Mouse (Mus musculus) forebrain, postnatal 0 days (tissue): Measurements from ENCODE around the gene Xylt1. TPM values are rescaled to one million over a fixed set of nuclear protein-coding genes. Genes with fewer than 3 reads are reported as not detected.
A peak's percentile ranks its signal among the peaks of the same experiment; 100 is the strongest.

ENCODE experiments used
- ATAC-seq: fragments of 200-750 bp; cut with Nextera tagmentation; 2 replicates; pipeline ENCODE4 v1.8.0; 2017; ENCODE audit warnings: mild to moderate bottlenecking, moderate library complexity
- DNase-seq: peaks from one replicate; pipeline ENCODE4 v3.0.0-alpha.2; 2015
- H3K27ac ChIP-seq: fragments of 300-500 bp; sonication (generic); 2 replicates; pipeline ENCODE4 v1.5.1; 2014; ENCODE audit warnings: low read depth, mild to moderate bottlenecking, antibody characterized with exemption, low read length, moderate library complexity, mixed read lengths
- H3K27me3 ChIP-seq: fragments of 300-500 bp; sonication (generic); 2 replicates; pipeline ENCODE4 v1.6.1; 2014; ENCODE audit warnings: mild to moderate bottlenecking, low read length, mixed read lengths; ENCODE audit not compliant: insufficient read depth
- H3K36me3 ChIP-seq: fragments of 300-500 bp; sonication (generic); 2 replicates; pipeline ENCODE4 v1.6.1; 2014; ENCODE audit warnings: mild to moderate bottlenecking, moderate library complexity; ENCODE audit not compliant: insufficient read depth
- H3K4me1 ChIP-seq: fragments of 300-500 bp; sonication (generic); 2 replicates; pipeline ENCODE4 v1.6.1; 2014; ENCODE audit warnings: antibody characterized with exemption; ENCODE audit not compliant: insufficient read depth
- H3K4me2 ChIP-seq: fragments of 300-500 bp; sonication (generic); 2 replicates; pipeline ENCODE4 v1.6.1; 2014; ENCODE audit warnings: low read depth, mild to moderate bottlenecking, moderate library complexity
- H3K4me3 ChIP-seq: fragments of 300-500 bp; sonication (generic); 2 replicates; pipeline ENCODE4 v1.5.1; 2014; ENCODE audit warnings: low read depth, low read length, mixed read lengths
- H3K9ac ChIP-seq: fragments of 300-500 bp; sonication (generic); 2 replicates; pipeline ENCODE4 v1.6.1; 2014; ENCODE audit warnings: mild to moderate bottlenecking
- H3K9me3 ChIP-seq: fragments of 300-500 bp; sonication (generic); 2 replicates; pipeline ENCODE4 v1.6.1; 2016; ENCODE audit warnings: low read length
- CTCF ChIP-seq: sonication (generic); IDR thresholded peaks from 2 replicates; pipeline ENCODE4 v1.5.1; 2016; ENCODE audit warnings: antibody characterized with exemption, control low read depth, low read depth
- whole genome bisulfite sequencing: fragments of 180-500 bp; shearing (Covaris S2); extraction: QIAGEN DNeasy Blood & Tissue Kit; methylation state at CpG from one replicate; pipeline ENCODE4 v1.1.7; 2014; 5-methylcytosine and 5-hydroxymethylcytosine counted together
- polyA plus RNA-seq: library from polyadenylated mRNA; unstranded; fragments of >200 nt; fragmentation: Nextera tagmentation; extraction: Ambion mirVana; gene quantifications from 2 replicates; pipeline ENCODE4 v1.2.1, GENCODE M21; 2015
- total RNA-seq: library from RNA; depleted of rRNA; stranded (reverse); fragments of >200 nt; gene quantifications from 2 replicates; pipeline ENCODE4 v1.2.3, GENCODE M21; 2014; rRNA removed

The Xylt1 gene
- total RNA-seq (11.7 and 14.0 TPM in 2 replicates), polyA plus RNA-seq (1.4 and 2.6 TPM in 2 replicates)

- H3K9me3 ChIP-seq: no peaks in the 10 kb centered on the region
- H3K27me3 ChIP-seq: no peaks in the 10 kb centered on the region
- H3K36me3 ChIP-seq: no peaks in the 10 kb centered on the region
- H3K4me1 ChIP-seq: peaks cover 13% of the 10 kb centered on the region; the same call in 1 of the 2 replicates
- under 1% methylated on average over 51 of the region's 69 CpGs for WGBS
- ATAC-seq: peak; percentile 90
- peak within 1 kb of the TSS; percentile 83 for H3K27ac ChIP-seq
- peak; percentile 85 for DNase-seq
- H3K9ac ChIP-seq: peak within 1 kb of the TSS; percentile 80
- H3K4me3 ChIP-seq: peak within 1 kb of the TSS; percentile 82
- TF ChIP-seq CTCF: no peak
- H3K4me2 ChIP-seq: peak within 1 kb of the TSS; percentile 90
Measured at GRCm38 (mm10) chr7:117380418-117381187, at the start of gene Xylt1. Xylt1 (plus strand) TSS chr7:117380979.

- no peak for ATAC-seq
- Histone ChIP-seq H3K36me3 (no peaks in the 10 kb centered on the region), H3K9me3 (no peaks in the 10 kb centered on the region), H3K27me3 (no peaks in the 10 kb centered on the region), H3K4me1 (no peaks in the 10 kb centered on the region), H3K4me2 (no peak overlapping the region), H3K4me3 (no peak overlapping the region), H3K27ac (no peak overlapping the region), H3K9ac (no peak overlapping the region)
- no peak for TF ChIP-seq CTCF
- no peak for DNase-seq
- WGBS: 79% methylated on average over 5 of the region's 5 CpGs
Measured at GRCm38 (mm10) chr7:117333936-117334335, 46.8 kb upstream of the Xylt1 start.

GRCm38 (mm10) chr7:117356316-117356715, 24.5 kb upstream of the Xylt1 start:
- 22% methylated on average over 2 of the region's 2 CpGs for WGBS
- ATAC-seq: no peak

GRCm38 (mm10) chr7:117357425-117358194, 23.2 kb upstream of the Xylt1 start:
- Histone ChIP-seq H3K9ac (no peak overlapping the region), H3K9me3 (no peaks in the 10 kb centered on the region), H3K36me3 (no peaks in the 10 kb centered on the region), H3K27ac (no peak overlapping the region), H3K4me1 (no peaks in the 10 kb centered on the region), H3K4me3 (no peak overlapping the region), H3K4me2 (no peak overlapping the region), H3K27me3 (no peaks in the 10 kb centered on the region)
- no peak for DNase-seq
- WGBS: 66% methylated on average over 6 of the region's 6 CpGs
- no peak for TF ChIP-seq CTCF
- no peak for ATAC-seq

More at GRCm38 (mm10) chr7:117356316-117356715, 24.5 kb upstream of the Xylt1 start:
- Histone ChIP-seq H3K4me2 (no peak overlapping the region), H3K4me1 (no peaks in the 10 kb centered on the region), H3K27ac (no peak overlapping the region), H3K27me3 (no peaks in the 10 kb centered on the region), H3K36me3 (no peaks in the 10 kb centered on the region), H3K9me3 (no peaks in the 10 kb centered on the region), H3K9ac (no peak overlapping the region), H3K4me3 (no peak overlapping the region)
- TF ChIP-seq CTCF: no peak
- DNase-seq: no peak

GRCm38 (mm10) chr7:117361281-117361680, 19.5 kb upstream of the Xylt1 start:
- H3K27ac ChIP-seq: no peak overlapping the region
- H3K4me2 ChIP-seq: no peak overlapping the region
- H3K9ac ChIP-seq: no peak overlapping the region
- no peak for DNase-seq
- no peaks in the 10 kb centered on the region for H3K27me3 ChIP-seq
- TF ChIP-seq CTCF: no peak
- no peaks in the 10 kb centered on the region for H3K9me3 ChIP-seq
- ATAC-seq: no peak
- H3K4me1 ChIP-seq: no peaks in the 10 kb centered on the region
- 94% methylated on average over 2 of the region's 2 CpGs for WGBS
- no peaks in the 10 kb centered on the region for H3K36me3 ChIP-seq
- no peak overlapping the region for H3K4me3 ChIP-seq

- 93% methylated on average over 4 of the region's 4 CpGs for WGBS
- Histone ChIP-seq H3K4me1 (no peaks in the 10 kb centered on the region), H3K4me2 (no peak overlapping the region), H3K9me3 (no peaks in the 10 kb centered on the region), H3K9ac (no peak overlapping the region), H3K4me3 (no peak overlapping the region), H3K27ac (no peak overlapping the region), H3K36me3 (no peaks in the 10 kb centered on the region), H3K27me3 (no peaks in the 10 kb centered on the region)
- ATAC-seq (no peak), DNase-seq (no peak)
- TF ChIP-seq CTCF: no peak
Measured at GRCm38 (mm10) chr7:117362493-117362892, 18.3 kb upstream of the Xylt1 start.
